Mouse (Mus musculus): ENCODE data around the gene Acot11. TPM values are rescaled to one million over a fixed set of nuclear protein-coding genes. Genes with fewer than 3 reads are reported as not detected.

Acot11 gene
- not detected in 2 replicates for polyA plus RNA-seq (2012; ENCODE audit: insufficient read depth, insufficient read length, low replicate concordance, missing spikeins)

DNA sequence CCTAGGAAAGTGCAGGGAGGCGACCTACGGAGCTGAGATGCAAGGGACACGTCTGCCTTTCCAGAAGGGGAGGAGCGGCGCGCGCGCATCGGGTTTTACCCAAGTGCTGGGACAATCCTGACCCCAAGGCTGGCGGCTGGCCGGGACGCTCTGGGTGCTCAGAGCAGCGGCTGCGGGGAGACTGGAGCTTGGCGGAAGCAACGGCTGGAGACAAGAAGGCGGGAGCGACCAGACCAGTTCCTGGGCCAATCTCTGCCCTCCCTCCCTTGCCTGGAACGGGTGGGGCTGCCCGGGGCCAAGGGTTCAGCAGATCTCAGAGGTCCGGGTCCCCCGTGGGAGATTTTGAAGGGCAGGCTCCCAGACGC, at the start of gene Acot11:
Gene Acot11 (minus strand): TSS at position 89 of the 365 bp plus-strand sequence.
- H3K27ac ChIP-seq (ENCODE audit: insufficient read depth, low read depth, low read length): no peak within 1 kb of the TSS
- H3K4me3 ChIP-seq (ENCODE audit: insufficient read depth, low read depth, low read length): no peak within 1 kb of the TSS
- 24% methylated on average over 23 of the region's 23 CpGs for WGBS

DNA sequence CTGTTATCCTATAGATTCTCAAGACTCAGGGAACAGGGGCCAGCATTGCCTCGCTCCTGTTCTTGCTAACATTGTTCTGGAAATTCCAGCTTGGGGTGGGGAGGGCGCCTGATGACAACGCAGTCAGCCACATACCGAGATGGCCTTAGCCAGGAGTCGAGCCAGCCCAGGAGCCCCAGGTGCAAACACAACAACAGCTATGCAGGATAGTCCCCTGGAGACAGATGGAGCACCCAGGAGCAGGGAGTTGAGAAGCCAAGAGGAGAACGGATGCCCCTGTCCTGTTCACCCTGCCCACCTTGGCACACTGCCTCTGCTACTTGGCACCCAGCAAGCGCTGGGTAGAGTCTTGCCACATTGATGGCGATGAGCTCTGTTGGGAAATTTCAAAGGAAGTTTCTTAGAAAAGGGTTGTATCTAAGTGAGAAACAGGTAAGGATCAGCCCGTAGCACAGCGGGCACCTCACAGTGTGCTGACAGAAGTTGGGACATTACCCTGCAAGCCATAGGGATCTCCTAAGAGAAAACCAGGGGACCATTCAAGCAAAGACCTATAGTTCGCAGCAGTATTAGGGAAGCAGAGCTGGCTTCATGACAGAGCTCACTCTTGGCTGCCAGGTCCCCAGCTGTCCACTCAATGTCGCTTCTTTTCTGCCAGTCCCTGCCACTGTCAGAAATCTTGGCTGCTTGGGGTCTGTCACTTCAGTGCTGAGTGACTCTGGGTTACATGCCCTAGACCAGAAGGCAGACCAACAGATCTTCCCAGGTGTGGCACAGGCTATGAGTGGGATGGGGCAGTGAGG, 43.7 kb upstream of the Acot11 start:
- Histone ChIP-seq H3K27ac (ENCODE audit: insufficient read depth, low read depth, low read length) (no peak overlapping the region), H3K4me3 (ENCODE audit: insufficient read depth, low read depth, low read length) (no peak overlapping the region), H3K4me1 (ENCODE audit: control insufficient read depth, insufficient read depth, low read length) (peaks cover 13% of the 10 kb centered on the region; the same call in 1 of the 2 replicates)
- 49% methylated on average over 12 of the region's 12 CpGs for WGBS
- TF ChIP-seq CTCF (IDR thresholded peaks at IDR 0.05; ENCODE audit: insufficient read depth, low read depth, low read length) (no peak), POLR2A (IDR thresholded peaks at IDR 0.05; ENCODE audit: insufficient read depth, low read depth, low read length) (no peak)

More for the DNA sequence above, at the start of gene Acot11:
- peaks cover 8% of the 10 kb centered on the region; the same call in 1 of the 2 replicates for H3K4me1 ChIP-seq (ENCODE audit: control insufficient read depth, insufficient read depth, low read length)
- no peak for TF ChIP-seq POLR2A (IDR thresholded peaks at IDR 0.05; ENCODE audit: insufficient read depth, low read depth, low read length)
- no peak for TF ChIP-seq CTCF (IDR thresholded peaks at IDR 0.05; ENCODE audit: insufficient read depth, low read depth, low read length)

DNA sequence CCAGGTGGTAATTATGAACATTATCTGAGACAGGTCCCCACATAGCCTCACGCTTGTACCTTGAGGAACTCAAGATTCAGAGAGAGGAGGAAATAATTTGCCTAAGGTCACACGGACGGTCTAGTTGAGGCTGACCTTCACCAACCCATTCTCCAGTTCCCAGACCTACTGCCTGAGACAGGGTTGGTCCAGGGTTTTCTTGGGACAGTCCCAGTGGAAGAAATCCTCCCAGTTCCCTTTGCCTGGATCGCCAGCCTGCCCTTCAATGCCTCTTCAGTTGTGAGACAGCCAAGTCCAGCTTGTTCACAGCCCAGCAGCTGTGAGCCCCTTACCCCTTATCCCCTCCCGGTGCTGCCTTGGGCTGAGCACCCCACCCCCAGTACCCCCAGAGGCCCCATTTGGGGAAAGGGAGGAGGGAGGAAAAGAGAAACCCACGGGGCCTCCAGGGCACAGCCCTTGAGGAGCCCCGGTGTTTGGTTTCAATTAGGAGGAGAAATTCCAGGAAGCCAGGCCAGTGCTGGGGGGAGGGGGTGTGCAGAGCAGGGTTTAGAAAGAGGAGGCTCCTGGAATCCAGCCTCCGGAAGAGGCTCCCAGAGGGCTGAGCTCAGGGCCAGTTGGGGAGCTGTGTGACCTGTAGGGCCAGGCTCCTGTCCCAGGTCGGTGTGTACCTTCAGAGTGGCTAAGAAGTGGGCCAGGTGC, 42.9 kb upstream of the Acot11 start:
- H3K27ac ChIP-seq (ENCODE audit: insufficient read depth, low read depth, low read length): no peak overlapping the region
- TF ChIP-seq POLR2A (IDR thresholded peaks at IDR 0.05; ENCODE audit: insufficient read depth, low read depth, low read length) (no peak), CTCF (IDR thresholded peaks at IDR 0.05; ENCODE audit: insufficient read depth, low read depth, low read length) (no peak)
- H3K4me1 ChIP-seq (ENCODE audit: control insufficient read depth, insufficient read depth, low read length): peaks cover 13% of the 10 kb centered on the region; the same call in 1 of the 2 replicates
- WGBS: 49% methylated on average over 9 of the region's 9 CpGs
- H3K4me3 ChIP-seq (ENCODE audit: insufficient read depth, low read depth, low read length): no peak overlapping the region

DNA sequence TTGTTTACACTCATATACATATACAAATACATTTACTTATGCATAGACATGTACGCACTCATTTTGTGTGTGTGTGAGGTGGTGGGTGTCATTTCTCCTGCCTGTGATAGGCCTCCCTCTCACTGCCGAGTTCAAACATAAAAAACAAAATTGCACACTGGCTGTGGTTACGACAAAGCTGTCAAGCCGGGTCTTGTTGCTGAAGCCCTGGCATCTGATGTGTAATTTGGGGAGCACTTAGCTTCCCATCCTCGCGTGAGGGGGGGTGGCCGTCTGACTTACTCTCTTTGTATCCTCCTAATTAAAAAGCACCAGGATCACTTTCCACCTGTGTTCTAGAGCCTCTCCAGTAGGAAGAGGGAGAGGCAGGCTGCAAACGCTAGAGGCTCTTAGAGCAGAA, 37.8 kb upstream of the Acot11 start:
- H3K4me1 ChIP-seq (ENCODE audit: control insufficient read depth, insufficient read depth, low read length): peaks cover 18% of the 10 kb centered on the region
- 63% methylated on average over 8 of the region's 8 CpGs for WGBS
- TF ChIP-seq POLR2A (IDR thresholded peaks at IDR 0.05; ENCODE audit: insufficient read depth, low read depth, low read length): no peak
- TF ChIP-seq CTCF (IDR thresholded peaks at IDR 0.05; ENCODE audit: insufficient read depth, low read depth, low read length): no peak
- no peak overlapping the region for H3K4me3 ChIP-seq (ENCODE audit: insufficient read depth, low read depth, low read length)
- H3K27ac ChIP-seq (ENCODE audit: insufficient read depth, low read depth, low read length): no peak overlapping the region

DNA sequence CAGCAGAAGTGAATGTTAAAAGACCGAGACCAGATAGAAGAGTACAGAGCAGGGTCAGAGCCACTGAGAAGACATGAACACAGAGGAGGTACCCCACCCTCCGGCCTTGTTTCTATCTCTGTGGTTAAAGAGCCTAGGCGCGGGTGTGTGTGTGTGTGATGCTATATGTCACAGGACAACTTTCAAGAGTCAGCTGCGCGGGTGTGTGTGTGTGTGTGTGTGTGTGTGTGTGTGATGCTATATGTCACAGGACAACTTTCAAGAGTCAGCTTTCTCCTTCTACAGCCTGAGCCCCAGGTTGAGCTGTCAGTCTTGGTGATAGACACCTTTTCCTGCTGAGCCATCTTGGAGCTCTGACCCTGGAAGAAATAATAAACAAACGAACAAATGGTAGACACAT, 37.1 kb upstream of the Acot11 start:
- H3K4me1 ChIP-seq (ENCODE audit: control insufficient read depth, insufficient read depth, low read length): peaks cover 19% of the 10 kb centered on the region
- H3K4me3 ChIP-seq (ENCODE audit: insufficient read depth, low read depth, low read length): no peak overlapping the region
- H3K27ac ChIP-seq (ENCODE audit: insufficient read depth, low read depth, low read length): no peak overlapping the region
- TF ChIP-seq POLR2A (IDR thresholded peaks at IDR 0.05; ENCODE audit: insufficient read depth, low read depth, low read length) (no peak), CTCF (IDR thresholded peaks at IDR 0.05; ENCODE audit: insufficient read depth, low read depth, low read length) (no peak)
- 89% methylated on average over 7 of the region's 7 CpGs for WGBS

- peaks cover 19% of the 10 kb centered on the region for H3K4me1 ChIP-seq (ENCODE audit: control insufficient read depth, insufficient read depth, low read length)
- no peak overlapping the region for H3K27ac ChIP-seq (ENCODE audit: insufficient read depth, low read depth, low read length)
- TF ChIP-seq CTCF (IDR thresholded peaks at IDR 0.05; ENCODE audit: insufficient read depth, low read depth, low read length) (no peak), POLR2A (IDR thresholded peaks at IDR 0.05; ENCODE audit: insufficient read depth, low read depth, low read length) (no peak)
- 38% methylated on average over 7 of the region's 7 CpGs for WGBS
- H3K4me3 ChIP-seq (ENCODE audit: insufficient read depth, low read depth, low read length): no peak overlapping the region
Observed at GRCm38 (mm10) chr4:106841303-106841702, 36.5 kb upstream of the Acot11 start.

DNA sequence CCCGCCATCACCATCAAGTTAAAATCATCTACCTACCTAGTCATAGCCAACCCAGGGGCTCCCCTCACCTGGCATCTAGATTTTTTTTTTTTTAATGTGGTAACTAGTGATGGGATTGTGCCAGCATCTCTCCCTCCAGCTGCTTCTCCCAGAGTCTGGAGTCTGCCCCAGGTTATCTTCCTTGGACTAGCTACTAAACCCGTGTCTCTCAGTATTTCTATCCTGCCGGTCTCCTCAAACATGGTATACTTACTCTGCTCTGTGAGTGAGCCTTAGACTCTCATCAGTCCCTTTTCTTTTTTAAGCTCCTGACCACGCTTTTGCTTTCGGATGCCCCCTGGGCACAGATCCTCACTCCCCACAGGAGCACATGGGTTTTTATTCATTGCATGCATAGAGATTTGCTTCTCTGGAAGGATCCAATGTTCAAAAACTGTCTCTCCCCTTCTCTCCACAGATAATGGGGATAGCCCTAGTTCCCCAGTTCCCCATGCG, 35.9 kb upstream of the Acot11 start:
- TF ChIP-seq POLR2A (IDR thresholded peaks at IDR 0.05; ENCODE audit: insufficient read depth, low read depth, low read length) (no peak), CTCF (IDR thresholded peaks at IDR 0.05; ENCODE audit: insufficient read depth, low read depth, low read length) (no peak)
- peak overlapping the region; percentile 72 for H3K4me3 ChIP-seq (ENCODE audit: insufficient read depth, low read depth, low read length)
- peaks cover 19% of the 10 kb centered on the region for H3K4me1 ChIP-seq (ENCODE audit: control insufficient read depth, insufficient read depth, low read length)
- peak overlapping the region; percentile 49 for H3K27ac ChIP-seq (ENCODE audit: insufficient read depth, low read depth, low read length)
- 27% methylated on average over 6 of the region's 6 CpGs for WGBS

DNA sequence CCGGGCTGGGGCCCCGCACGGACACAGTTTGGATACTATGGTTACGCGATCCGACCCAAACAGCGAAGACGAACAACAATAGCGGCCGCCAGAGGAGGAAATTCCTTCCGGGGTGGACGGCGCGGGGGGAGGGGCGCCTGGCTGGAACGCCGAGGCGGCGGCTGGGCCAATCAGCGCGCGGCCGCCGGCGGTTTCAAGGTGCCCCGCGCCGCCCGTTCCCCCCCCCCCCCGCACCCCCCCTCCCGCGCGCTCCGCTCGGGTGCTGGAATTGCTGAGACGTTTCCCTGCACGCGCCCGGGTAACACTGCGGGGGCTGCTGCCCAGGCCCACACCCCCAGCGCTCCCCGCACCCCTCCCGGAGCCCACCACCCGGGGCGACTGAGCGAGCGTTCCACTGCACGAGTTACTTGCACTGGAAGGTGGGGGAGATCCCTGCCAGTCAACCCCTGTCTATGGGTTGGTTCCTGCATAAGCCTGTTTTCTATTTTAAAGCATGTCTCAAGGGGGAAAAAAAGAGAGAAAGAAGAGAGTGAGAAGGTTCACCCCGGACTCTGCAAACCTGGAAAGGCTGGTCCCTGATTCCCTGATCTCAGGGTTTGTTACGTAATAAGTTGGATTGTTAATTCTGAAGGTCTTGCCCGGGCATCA, 35.3 kb upstream of the Acot11 start:
- TF ChIP-seq CTCF (IDR thresholded peaks at IDR 0.05; ENCODE audit: insufficient read depth, low read depth, low read length) (no peak), POLR2A (IDR thresholded peaks at IDR 0.05; ENCODE audit: insufficient read depth, low read depth, low read length) (no peak)
- H3K27ac ChIP-seq (ENCODE audit: insufficient read depth, low read depth, low read length): peak overlapping the region; percentile 70
- peak overlapping the region; percentile 72 for H3K4me3 ChIP-seq (ENCODE audit: insufficient read depth, low read depth, low read length)
- peaks cover 19% of the 10 kb centered on the region for H3K4me1 ChIP-seq (ENCODE audit: control insufficient read depth, insufficient read depth, low read length)
- WGBS: under 1% methylated on average over 50 of the region's 51 CpGs
